Mouse (Mus musculus): ENCODE results near the gene Camta1.

DNA sequence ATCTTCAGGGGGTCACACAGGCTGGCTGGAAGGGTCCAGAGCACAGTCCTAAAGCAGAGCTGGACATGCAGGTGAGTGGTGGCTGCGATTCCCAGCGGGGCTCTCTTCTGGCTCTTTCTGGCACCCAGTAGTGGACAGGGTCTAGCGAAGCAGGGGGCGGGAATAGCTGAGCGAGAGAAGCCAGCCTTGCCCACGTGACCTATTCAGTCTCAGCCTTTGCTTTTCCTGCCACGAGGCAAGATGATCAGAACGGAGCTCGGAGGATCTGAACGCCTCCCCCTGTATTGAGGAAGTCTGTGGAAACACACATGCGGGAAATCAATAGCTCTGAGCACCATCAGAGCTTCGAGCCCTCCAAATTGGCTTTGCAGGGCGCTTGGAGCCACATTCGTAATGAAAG, 14.7 kb upstream of the Camta1 start:
- TF ChIP-seq CTCF (conservative IDR thresholded peaks at IDR 0.05; ENCODE audit: insufficient read depth, insufficient read length, low read depth, low read length), result no peak
- TF ChIP-seq POLR2A (IDR thresholded peaks at IDR 0.05; ENCODE audit: low read depth, low read length), result no peak
